Mouse (Mus musculus) ovary, postnatal 14 days (tissue): ENCODE results near the gene Themis.

Source experiments
- DNase-seq: peaks from one replicate; pipeline ENCODE4 v3.0.0; 2022; ENCODE audit warnings: low spot score

Themis gene

GRCm38 (mm10) chr10:28805160-28805559 lies 137.0 kb downstream of the Themis start:
- DNase-seq, result no peak

GRCm38 (mm10) chr10:28811928-28812570 lies 143.9 kb downstream of the Themis start:
- DNase-seq, result no peak

GRCm38 (mm10) chr10:28812571-28812936 lies 144.4 kb downstream of the Themis start:
- no peak for DNase-seq

GRCm38 (mm10) chr10:28816160-28816559 lies 148.0 kb downstream of the Themis start:
- no peak for DNase-seq

- no peak for DNase-seq
Observed at GRCm38 (mm10) chr10:28822320-28822719, 154.2 kb downstream of the Themis start.

GRCm38 (mm10) chr10:28842605-28843004 lies 174.4 kb downstream of the Themis start:
- no peak for DNase-seq

- DNase-seq, result peak; percentile 33
Observed at GRCm38 (mm10) chr10:28843755-28844717, 175.9 kb downstream of the Themis start.

- no peak for DNase-seq
Observed at GRCm38 (mm10) chr10:28856154-28856553, 188.0 kb downstream of the Themis start.

- no peak for DNase-seq
Observed at GRCm38 (mm10) chr10:28870580-28871354, 202.6 kb downstream of the Themis start.

GRCm38 (mm10) chr10:28874605-28875004 lies 206.4 kb downstream of the Themis start:
- no peak for DNase-seq

GRCm38 (mm10) chr10:28887643-28888042 lies 219.5 kb downstream of the Themis start:
- no peak for DNase-seq

GRCm38 (mm10) chr10:28890886-28891285 lies 222.7 kb downstream of the Themis start:
- DNase-seq, result no peak

GRCm38 (mm10) chr10:28898351-28898750 lies 230.2 kb downstream of the Themis start:
- no peak for DNase-seq
